Mouse (Mus musculus) bone marrow, adult 2 months (tissue): ENCODE measurements around the gene Dusp6. TPM values are rescaled to one million over a fixed set of nuclear protein-coding genes. Genes with fewer than 3 reads are reported as not detected.

Source experiments
- H3K27ac ChIP-seq: fragments of 200-500 bp; 2 replicates; pipeline ENCODE4 v1.5.1; 2012; ENCODE audit warnings: low read depth, mild to moderate bottlenecking, control low read depth, inconsistent platforms, low read length; ENCODE audit not compliant: control insufficient read depth, poor library complexity, insufficient read depth
- H3K4me1 ChIP-seq: fragments of 200-500 bp; 2 replicates; pipeline ENCODE4 v1.6.1; 2011; ENCODE audit warnings: low read length; ENCODE audit not compliant: control insufficient read depth, insufficient read depth
- H3K4me3 ChIP-seq: fragments of 200-500 bp; replicated peaks from 2 replicates; pipeline ENCODE3; 2011; ENCODE audit warnings: mild to moderate bottlenecking, low read depth, low read length, control low read depth; ENCODE audit not compliant: control insufficient read depth
- CTCF ChIP-seq: fragments of 200-500 bp; IDR thresholded peaks from 2 replicates; pipeline ENCODE4 v1.5.1; 2011; ENCODE audit warnings: low read length, control low read depth; ENCODE audit not compliant: control insufficient read depth, insufficient read depth
- POLR2A ChIP-seq: fragments of 200-500 bp; IDR thresholded peaks from 2 replicates; pipeline ENCODE4 v1.6.1; 2011; ENCODE audit warnings: low read depth, mild to moderate bottlenecking, control low read depth, low read length, borderline replicate concordance; ENCODE audit not compliant: control insufficient read depth
- WGBS: fragments of 180-500 bp; shearing (Covaris S2); methylation state at CpG from one replicate; pipeline ENCODE4 v1.1.7; 2018; 5-methylcytosine and 5-hydroxymethylcytosine counted together
- polyA plus RNA-seq: library from polyadenylated mRNA; stranded (reverse); fragments of >200 nt; gene quantifications from 2 replicates; pipeline ENCODE4 v1.2.4, GENCODE M21; 2011; ENCODE audit warnings: low replicate concordance; ENCODE audit not compliant: missing spikeins, insufficient read depth, insufficient read length

Dusp6 gene
- polyA plus RNA-seq, 1 experiment, result 43.1 TPM

- H3K4me3 ChIP-seq, result no peak overlapping the region
- H3K27ac ChIP-seq, result no peak overlapping the region
- H3K4me1 ChIP-seq, result peaks cover 5% of the 10 kb centered on the region
- WGBS, result 67% methylated on average over 11 of the region's 11 CpGs
- TF ChIP-seq CTCF (no peak), POLR2A (no peak)
These were observed 8.0 kb downstream of the Dusp6 start for GRCm38 (mm10) chr10:99271016-99271415.

GRCm38 (mm10) chr10:99273006-99273405 is 10.0 kb downstream of the Dusp6 start:
- 26% methylated on average over 12 of the region's 12 CpGs for WGBS
- Histone ChIP-seq H3K4me1 (peaks cover 5% of the 10 kb centered on the region), H3K27ac (no peak overlapping the region), H3K4me3 (no peak overlapping the region)
- TF ChIP-seq POLR2A, result no peak
- TF ChIP-seq CTCF, result no peak

- 81% methylated on average over 12 of the region's 12 CpGs for WGBS
- no peak for TF ChIP-seq CTCF
- TF ChIP-seq POLR2A, result no peak
- Histone ChIP-seq H3K4me3 (no peak overlapping the region), H3K27ac (no peak overlapping the region), H3K4me1 (peaks cover 1% of the 10 kb centered on the region; the same call in 1 of the 2 replicates)
These were observed 11.6 kb downstream of the Dusp6 start for GRCm38 (mm10) chr10:99274640-99275039.

GRCm38 (mm10) chr10:99279067-99279880 is 16.2 kb downstream of the Dusp6 start:
- Histone ChIP-seq H3K4me1 (no peaks in the 10 kb centered on the region), H3K27ac (no peak overlapping the region), H3K4me3 (no peak overlapping the region)
- WGBS, result 76% methylated on average over 22 of the region's 22 CpGs
- TF ChIP-seq CTCF (no peak), POLR2A (no peak)

- 90% methylated on average over 10 of the region's 10 CpGs for WGBS
- no peak for TF ChIP-seq CTCF
- no peak for TF ChIP-seq POLR2A
- Histone ChIP-seq H3K4me3 (no peak overlapping the region), H3K27ac (no peak overlapping the region), H3K4me1 (no peaks in the 10 kb centered on the region)
These were observed 21.0 kb downstream of the Dusp6 start for GRCm38 (mm10) chr10:99283981-99284385.

- TF ChIP-seq CTCF, result no peak
- TF ChIP-seq POLR2A, result no peak
- WGBS, result 40% methylated on average over 9 of the region's 9 CpGs
- no peaks in the 10 kb centered on the region for H3K4me1 ChIP-seq
- no peak overlapping the region for H3K27ac ChIP-seq
- H3K4me3 ChIP-seq, result no peak overlapping the region
These were observed 21.9 kb downstream of the Dusp6 start for GRCm38 (mm10) chr10:99284918-99285317.

GRCm38 (mm10) chr10:99285759-99286158 is 22.7 kb downstream of the Dusp6 start:
- H3K4me3 ChIP-seq, result no peak overlapping the region
- WGBS, result 81% methylated on average over 8 of the region's 8 CpGs
- no peak for TF ChIP-seq CTCF
- TF ChIP-seq POLR2A, result no peak
- no peak overlapping the region for H3K27ac ChIP-seq
- no peaks in the 10 kb centered on the region for H3K4me1 ChIP-seq

- TF ChIP-seq CTCF (no peak), POLR2A (no peak)
- Histone ChIP-seq H3K27ac (no peak overlapping the region), H3K4me3 (no peak overlapping the region), H3K4me1 (no peaks in the 10 kb centered on the region)
- 76% methylated on average over 7 of the region's 7 CpGs for WGBS
These were observed 23.2 kb downstream of the Dusp6 start for GRCm38 (mm10) chr10:99286213-99286612.

GRCm38 (mm10) chr10:99286787-99287186 is 23.8 kb downstream of the Dusp6 start:
- WGBS, result 32% methylated on average over 17 of the region's 17 CpGs
- Histone ChIP-seq H3K4me1 (no peaks in the 10 kb centered on the region), H3K27ac (no peak overlapping the region), H3K4me3 (no peak overlapping the region)
- TF ChIP-seq POLR2A (no peak), CTCF (no peak)

GRCm38 (mm10) chr10:99287206-99287605 is 24.2 kb downstream of the Dusp6 start:
- WGBS, result 44% methylated on average over 6 of the region's 6 CpGs

More at GRCm38 (mm10) chr10:99287206-99287605, 24.2 kb downstream of the Dusp6 start:
- Histone ChIP-seq H3K27ac (no peak overlapping the region), H3K4me3 (no peak overlapping the region), H3K4me1 (no peaks in the 10 kb centered on the region)
- no peak for TF ChIP-seq CTCF
- no peak for TF ChIP-seq POLR2A
